Mouse (Mus musculus) testis, adult 2 months (tissue): Measurements from ENCODE around the gene Kctd10.

Experiments
- CTCF ChIP-seq: fragments of 200-500 bp; IDR thresholded peaks from 2 replicates; pipeline ENCODE4 v1.5.1; 2012; ENCODE audit warnings: low read depth, mild to moderate bottlenecking, inconsistent platforms, low read length, moderate library complexity; ENCODE audit not compliant: control insufficient read depth, insufficient read depth, insufficient replicate concordance
- POLR2A ChIP-seq: fragments of 200-500 bp; IDR thresholded peaks from 2 replicates; pipeline ENCODE4 v1.6.1; 2012; ENCODE audit warnings: low read depth, mild to moderate bottlenecking, inconsistent platforms, low read length, moderate library complexity; ENCODE audit not compliant: control insufficient read depth

DNA sequence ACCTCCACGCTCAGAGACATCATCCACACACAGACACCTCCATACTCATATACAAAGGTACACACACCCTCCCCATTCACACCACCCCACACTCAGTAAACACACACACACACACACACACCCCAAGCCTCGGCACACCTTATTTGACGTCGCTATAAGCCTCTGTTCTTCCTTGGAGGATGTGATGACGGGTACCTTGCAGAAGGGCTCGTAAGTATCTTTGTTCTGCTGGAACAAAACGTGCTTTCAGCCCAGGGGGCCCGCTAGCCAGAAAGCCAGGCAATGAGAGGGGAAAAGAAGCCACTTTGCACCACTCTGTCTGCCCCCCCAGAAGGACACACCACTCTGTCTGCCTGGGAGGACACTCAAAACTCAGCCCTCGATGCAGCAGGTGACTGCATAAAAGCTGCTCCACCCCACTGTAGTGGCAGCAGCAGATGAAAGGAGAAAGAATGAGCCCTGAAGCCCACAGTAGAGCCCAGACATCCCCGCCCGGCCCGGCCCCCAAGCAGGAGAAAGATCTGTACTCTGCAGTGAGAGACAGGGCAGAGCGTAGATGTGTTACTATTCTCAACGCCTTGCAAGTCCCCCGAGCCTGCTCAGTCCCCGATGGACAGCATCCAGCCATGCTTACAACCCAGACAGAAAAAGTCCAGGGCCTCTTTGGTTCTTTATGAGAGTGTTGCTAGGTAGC, 11.4 kb downstream of the Kctd10 start:
- TF ChIP-seq CTCF (no peak), POLR2A (no peak)
